Mouse (Mus musculus) spleen, postnatal 36 days (tissue): ENCODE results near the gene Klc2.
"Not testable (repeated sequence)": the region's sequence is repeated elsewhere in the genome, so short reads cannot be mapped to it uniquely, and the experiment has no call there.

Experiments used
- DNase-seq, 2 experiments: peaks; one replicate each; pipeline ENCODE4 v3.0.0; 2022; ENCODE audit warnings: low spot score in 2 of 2, mixed read lengths in 1 of 2

The Klc2 gene

GRCm38 (mm10) chr19:5118384-5118698 is at the start of gene Klc2:
Gene Klc2 (minus strand): TSS chr19:5118560.
- no peak for DNase-seq

- no peak for DNase-seq
These were observed 49.1 kb upstream of the Klc2 start for GRCm38 (mm10) chr19:5167477-5167876.

GRCm38 (mm10) chr19:5164380-5164779 is 46.0 kb upstream of the Klc2 start:
- no peak for DNase-seq

GRCm38 (mm10) chr19:5161913-5162312 is 43.6 kb upstream of the Klc2 start:
- no peak for DNase-seq

GRCm38 (mm10) chr19:5152261-5152660 is 33.9 kb upstream of the Klc2 start:
- DNase-seq, result no peak

GRCm38 (mm10) chr19:5151741-5152140 is 33.4 kb upstream of the Klc2 start:
- no peak for DNase-seq

GRCm38 (mm10) chr19:5151331-5151730 is 33.0 kb upstream of the Klc2 start:
- DNase-seq, result peak; percentile 54 to 59

- no peak for DNase-seq
These were observed 32.0 kb upstream of the Klc2 start for GRCm38 (mm10) chr19:5150358-5150757.

- not testable (repeated sequence) for DNase-seq
These were observed 30.7 kb upstream of the Klc2 start for GRCm38 (mm10) chr19:5149041-5149440.

- peak; percentile 5 to 29 for DNase-seq
These were observed 21.3 kb upstream of the Klc2 start for GRCm38 (mm10) chr19:5139640-5140039.

GRCm38 (mm10) chr19:5131237-5131636 is 12.9 kb upstream of the Klc2 start:
- no peak for DNase-seq

GRCm38 (mm10) chr19:5129770-5130169 is 11.4 kb upstream of the Klc2 start:
- DNase-seq, result no peak

- DNase-seq, result no peak
These were observed 5.8 kb upstream of the Klc2 start for GRCm38 (mm10) chr19:5124055-5124614.

- DNase-seq, result no peak
These were observed 4.9 kb upstream of the Klc2 start for GRCm38 (mm10) chr19:5123241-5123640.

GRCm38 (mm10) chr19:5122492-5122891 is 4.1 kb upstream of the Klc2 start:
- DNase-seq, result no peak

- peak; percentile 85 to 86 for DNase-seq
These were observed 621 bp downstream of the Klc2 start for GRCm38 (mm10) chr19:5117494-5118383.

GRCm38 (mm10) chr19:5113783-5114182 is 4.6 kb downstream of the Klc2 start:
- no peak for DNase-seq

GRCm38 (mm10) chr19:5109659-5110453 is 8.5 kb downstream of the Klc2 start:
- no peak for DNase-seq

GRCm38 (mm10) chr19:5108702-5109101 is 9.7 kb downstream of the Klc2 start:
- no peak for DNase-seq

- no peak for DNase-seq
These were observed 10.1 kb downstream of the Klc2 start for GRCm38 (mm10) chr19:5108271-5108575.

- no peak for DNase-seq
These were observed 10.6 kb downstream of the Klc2 start for GRCm38 (mm10) chr19:5107556-5108270.

- peak; percentile 98 to 99 for DNase-seq
These were observed 11.6 kb downstream of the Klc2 start, which contains the start of gene Rab1b for GRCm38 (mm10) chr19:5106731-5107191. Gene Rab1b (minus strand): TSS chr19:5107072.
